Mouse (Mus musculus) spleen, postnatal 4 days (tissue): ENCODE measurements around the gene Rassf7.
"Not testable (repeated sequence)": the region's sequence is repeated elsewhere in the genome, so short reads cannot be mapped to it uniquely, and the experiment has no call there.

ENCODE experiments used
- DNase-seq, 2 experiments: peaks; one replicate each; pipeline ENCODE4 v3.0.0; 2022; ENCODE audit warnings: low spot score in 2 of 2

The Rassf7 gene

GRCm38 (mm10) chr7:141222126-141222467 lies 6.4 kb downstream of the Rassf7 start:
- no peak for DNase-seq

GRCm38 (mm10) chr7:141222696-141223215 lies 7.1 kb downstream of the Rassf7 start:
- no peak for DNase-seq

- DNase-seq = no peak
Measured at GRCm38 (mm10) chr7:141226535-141226934, 10.9 kb downstream of the Rassf7 start.

- no peak for DNase-seq
Measured at GRCm38 (mm10) chr7:141227796-141228195, 12.1 kb downstream of the Rassf7 start.

GRCm38 (mm10) chr7:141228279-141229067 lies 12.8 kb downstream of the Rassf7 start, which contains the start of gene Phrf1:
Phrf1 (plus strand) TSS chr7:141228784.
- peak; percentile 95 to 100 for DNase-seq

- DNase-seq = no peak
Measured at GRCm38 (mm10) chr7:141229702-141230101, 14.0 kb downstream of the Rassf7 start.

GRCm38 (mm10) chr7:141230570-141230969 lies 14.9 kb downstream of the Rassf7 start:
- DNase-seq = no peak

- no peak for DNase-seq
Measured at GRCm38 (mm10) chr7:141231111-141231510, 15.5 kb downstream of the Rassf7 start.

GRCm38 (mm10) chr7:141231551-141231950 lies 15.9 kb downstream of the Rassf7 start:
- no peak for DNase-seq

GRCm38 (mm10) chr7:141250486-141250885 lies 34.8 kb downstream of the Rassf7 start:
- not testable (repeated sequence) for DNase-seq

GRCm38 (mm10) chr7:141256159-141256558 lies 40.5 kb downstream of the Rassf7 start:
- DNase-seq = no peak

GRCm38 (mm10) chr7:141261480-141261879 lies 45.8 kb downstream of the Rassf7 start:
- DNase-seq = no peak

- DNase-seq = peak in 1 of 2 experiments; percentile 66
Measured at GRCm38 (mm10) chr7:141263640-141264039, 48.0 kb downstream of the Rassf7 start.

GRCm38 (mm10) chr7:141264041-141264700 lies 48.5 kb downstream of the Rassf7 start:
- DNase-seq = peak in 1 of 2 experiments; percentile 64

GRCm38 (mm10) chr7:141264761-141265410 lies 49.2 kb downstream of the Rassf7 start:
- DNase-seq = peak; percentile 62 to 78

- peak in 1 of 2 experiments; percentile 67 for DNase-seq
Measured at GRCm38 (mm10) chr7:141265411-141265738, 49.7 kb downstream of the Rassf7 start.

GRCm38 (mm10) chr7:141265739-141266561 lies 50.3 kb downstream of the Rassf7 start, which contains the start of gene Irf7:
Irf7 (minus strand) TSS chr7:141266481.
- peak; percentile 75 to 85 for DNase-seq
